Mouse (Mus musculus) liver, embryonic 14.5 days (tissue): ENCODE results near the gene Abt1. TPM values are rescaled to one million over a fixed set of nuclear protein-coding genes. Genes with fewer than 3 reads are reported as not detected.

ENCODE experiments used
- ATAC-seq: fragments of 200-750 bp; cut with Nextera tagmentation; 2 replicates; pipeline ENCODE4 v1.8.0; 2017; ENCODE audit warnings: moderate number of reproducible peaks, mild to moderate bottlenecking, moderate library complexity; ENCODE audit not compliant: insufficient read depth
- DNase-seq, 3 experiments: peaks; one replicate each; pipeline ENCODE4 v3.0.0-alpha.2; 2012 to 2013; ENCODE audit warnings: low read depth in 3 of 3, low spot score in 3 of 3
- H3K27ac ChIP-seq: fragments of 300-500 bp; sonication (generic); 2 replicates; pipeline ENCODE4 v1.5.1; 2014; ENCODE audit warnings: moderate library complexity, mild to moderate bottlenecking, control low read depth, inconsistent platforms
- H3K27me3 ChIP-seq: fragments of 300-500 bp; sonication (generic); 2 replicates; pipeline ENCODE4 v1.6.1; 2014; ENCODE audit warnings: mild to moderate bottlenecking, low read length, moderate library complexity; ENCODE audit not compliant: control insufficient read depth, insufficient read depth
- H3K36me3 ChIP-seq: fragments of 300-500 bp; sonication (generic); replicated peaks from 2 replicates; pipeline ENCODE4 v1.6.1; 2014; ENCODE audit warnings: low read depth; ENCODE audit not compliant: control insufficient read depth, insufficient read depth
- H3K4me1 ChIP-seq, 2 experiments: fragments of 200-500 bp in 1 of 2; fragments of 300-500 bp in 1 of 2; sonication (generic) in 1 of 2; replicated peaks; 2 replicates each; pipeline ENCODE4 v1.6.1; 2012 to 2014; ENCODE audit warnings: antibody characterized with exemption in 1 of 2, inconsistent platforms in 1 of 2, low read length in 1 of 2; ENCODE audit not compliant: control insufficient read depth in 2 of 2, insufficient read depth in 2 of 2
- H3K4me2 ChIP-seq: fragments of 300-500 bp; sonication (generic); 2 replicates; pipeline ENCODE4 v1.6.1; 2014; ENCODE audit warnings: low read depth, mild to moderate bottlenecking, control low read depth, moderate library complexity
- H3K4me3 ChIP-seq, 2 experiments: fragments of 200-500 bp in 1 of 2; fragments of 300-500 bp in 1 of 2; sonication (generic) in 1 of 2; 2 replicates each; pipeline ENCODE4 v1.5.1; 2012 to 2014; ENCODE audit warnings: low read depth in 2 of 2, low read length in 2 of 2, mild to moderate bottlenecking in 2 of 2, control low read depth in 1 of 2, inconsistent platforms in 1 of 2, moderate library complexity in 1 of 2; ENCODE audit not compliant: insufficient read depth in 1 of 2
- H3K9ac ChIP-seq: fragments of 300-500 bp; sonication (generic); replicated peaks from 2 replicates; pipeline ENCODE4 v1.6.1; 2014; ENCODE audit warnings: mild to moderate bottlenecking, control low read depth, moderate library complexity
- H3K9me3 ChIP-seq: fragments of 300-500 bp; sonication (generic); 2 replicates; pipeline ENCODE4 v1.6.1; 2016; ENCODE audit warnings: low read length, mixed read lengths; ENCODE audit not compliant: control insufficient read depth
- CTCF ChIP-seq: IDR thresholded peaks from 2 replicates; pipeline ENCODE4 v1.5.1; 2016; ENCODE audit warnings: antibody characterized with exemption, low read depth, control low read depth
- EP300 ChIP-seq: IDR thresholded peaks from 2 replicates; pipeline ENCODE4 v1.6.1; 2016; ENCODE audit warnings: antibody characterized with exemption, low read depth
- WGBS: fragments of 180-500 bp; shearing (Covaris S2); extraction: QIAGEN DNeasy Blood & Tissue Kit; methylation state at CpG from one replicate; pipeline ENCODE4 v1.1.7; 2014; ENCODE audit not compliant: insufficient replicate concordance; 5-methylcytosine and 5-hydroxymethylcytosine counted together
- polyA plus RNA-seq, 2 experiments: library from polyadenylated mRNA; depleted of rRNA in 1 of 2; stranded (reverse) in 1 of 2; unstranded in 1 of 2; fragments of >200 nt; fragmentation: Nextera tagmentation in 1 of 2; extraction: Ambion mirVana in 1 of 2; gene quantifications; 2 replicates each; pipeline versions ENCODE4 v1.2.1 to v1.2.3; 2012 to 2014

Abt1 gene
- 2.4 and 4.0 TPM in 2 replicates for polyA plus RNA-seq (2012; rRNA removed)
- 5.2 and 5.3 TPM in 2 replicates for polyA plus RNA-seq (2014; fragmentation: Nextera tagmentation; extraction: Ambion mirVana)

DNA sequence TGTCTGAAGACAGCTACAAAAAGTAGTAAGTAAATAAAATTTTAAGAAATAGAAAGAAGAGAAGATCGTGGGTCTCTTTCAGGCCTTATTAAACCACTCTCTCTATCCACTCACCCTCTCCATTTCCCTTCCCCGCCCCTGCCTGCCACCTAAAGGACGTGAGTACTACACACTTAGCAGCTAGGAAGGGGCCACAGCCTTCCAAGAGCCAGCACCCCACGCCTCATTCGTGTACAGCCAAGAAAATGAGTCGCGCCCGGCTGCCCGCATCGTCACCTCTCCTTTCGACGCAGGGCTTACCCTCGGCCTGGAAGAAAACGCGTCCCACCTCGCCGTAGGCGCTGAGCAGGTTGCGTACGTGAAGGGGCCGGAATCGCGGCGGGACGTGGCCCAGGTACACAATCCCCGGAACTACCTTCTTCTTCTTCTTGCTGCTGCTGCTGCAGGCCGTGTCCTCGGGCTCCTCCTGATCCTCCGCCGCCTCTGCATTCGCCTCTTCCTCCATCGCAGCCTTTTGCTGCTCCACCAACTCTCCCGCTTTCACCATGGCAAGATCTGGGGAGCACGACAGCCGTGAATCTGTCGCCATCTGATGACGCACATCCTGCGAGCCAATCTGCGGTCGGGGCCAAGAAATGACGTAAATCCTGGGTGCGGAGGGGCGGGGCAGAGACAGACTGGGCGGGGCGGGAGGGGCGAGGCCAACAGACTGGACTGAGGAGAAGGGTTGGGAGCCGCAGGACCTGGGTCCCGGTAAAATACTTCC is at the start of gene Abt1:
Gene Abt1, minus strand, starts transcription at position 581 of the 766 bp plus-strand sequence.
- Histone ChIP-seq H3K27me3 (no peaks in the 10 kb centered on the region), H3K4me1 (peaks cover 12 to 20% of the 10 kb centered on the region in 2 experiments), H3K36me3 (peaks cover 15% of the 10 kb centered on the region), H3K4me3 (peak within 1 kb of the TSS; percentile 83 to 87), H3K9ac (peak within 1 kb of the TSS; percentile 82), H3K9me3 (no peaks in the 10 kb centered on the region), H3K4me2 (peak within 1 kb of the TSS; percentile 73), H3K27ac (peak within 1 kb of the TSS; percentile 68)
- TF ChIP-seq EP300 (no peak), CTCF (0 out of 2 replicates have a peak, but pooled peaks have one; percentile 7)
- ATAC-seq, result peak; percentile 53
- DNase-seq, result peak; percentile 90 to 92 (median 90)
- under 1% methylated on average over 48 of the region's 48 CpGs for WGBS

DNA sequence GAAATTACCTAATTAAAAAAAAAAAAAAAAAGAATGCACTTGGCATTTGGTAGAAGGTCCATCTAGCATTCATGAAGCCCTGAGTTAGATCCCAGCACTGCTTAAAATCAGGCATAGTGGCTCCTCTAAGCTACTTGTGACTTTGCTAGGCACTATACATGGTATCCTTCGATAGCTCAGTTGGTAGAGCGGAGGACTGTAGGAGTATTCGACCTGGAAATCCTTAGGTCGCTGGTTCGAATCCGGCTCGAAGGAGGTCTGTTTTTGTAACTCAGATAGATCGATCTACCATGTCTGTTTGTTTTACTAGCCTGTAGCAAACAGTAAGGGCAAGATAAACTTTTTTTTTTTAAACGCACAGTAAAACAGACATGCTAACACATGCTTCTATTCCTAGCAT is 43.2 kb upstream of the Abt1 start:
- no peak overlapping the region for H3K9ac ChIP-seq
- ATAC-seq (peak; percentile 51), DNase-seq (peak; percentile 83 to 86 (median 86))
- TF ChIP-seq CTCF (no peak), EP300 (peak; percentile 43; the same call in 1 of the 2 replicates)
- H3K27ac ChIP-seq, result no peak overlapping the region
- peaks cover 4 to 16% of the 10 kb centered on the region in 2 experiments; a peak in 3 of 4 replicates for H3K4me1 ChIP-seq
- H3K4me3 ChIP-seq, result no peak overlapping the region
- under 1% methylated on average over 9 of the region's 9 CpGs for WGBS
- H3K9me3 ChIP-seq, result no peaks in the 10 kb centered on the region
- H3K27me3 ChIP-seq, result no peaks in the 10 kb centered on the region
- H3K4me2 ChIP-seq, result peak overlapping the region; percentile 79
- no peaks in the 10 kb centered on the region for H3K36me3 ChIP-seq

DNA sequence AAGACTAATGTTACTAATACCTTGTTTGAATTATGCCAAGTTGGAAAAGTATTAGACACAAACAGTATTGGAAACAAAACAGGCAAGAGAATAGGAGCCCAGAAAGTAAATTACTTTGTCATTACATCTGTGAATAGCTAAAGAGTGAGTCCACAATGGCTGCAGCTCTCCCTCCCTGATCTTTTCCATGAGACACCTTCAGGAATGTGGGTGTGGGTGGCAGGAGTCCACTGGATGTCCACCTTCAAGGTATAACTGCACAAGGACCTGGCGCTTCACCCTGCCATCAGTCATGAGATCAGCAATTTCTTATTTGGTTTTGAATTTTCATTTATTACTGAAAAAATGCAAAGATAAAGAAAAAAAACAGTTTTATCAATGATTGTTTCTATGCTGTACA is 42.6 kb upstream of the Abt1 start:
- Histone ChIP-seq H3K36me3 (no peaks in the 10 kb centered on the region), H3K4me1 (peaks cover 4 to 18% of the 10 kb centered on the region in 2 experiments; a peak in 3 of 4 replicates), H3K4me3 (peak overlapping the region in 1 of 2 experiments; percentile 66; a peak in 2 of 4 replicates), H3K9ac (peak overlapping the region; percentile 73; the same call in 1 of the 2 replicates), H3K27ac (no peak overlapping the region), H3K27me3 (no peaks in the 10 kb centered on the region), H3K4me2 (peak overlapping the region; percentile 79), H3K9me3 (no peaks in the 10 kb centered on the region)
- TF ChIP-seq EP300, result no peak
- no peak for TF ChIP-seq CTCF
- no peak for DNase-seq
- no peak for ATAC-seq
- 63% methylated on average over 1 of the region's 1 CpGs for WGBS

DNA sequence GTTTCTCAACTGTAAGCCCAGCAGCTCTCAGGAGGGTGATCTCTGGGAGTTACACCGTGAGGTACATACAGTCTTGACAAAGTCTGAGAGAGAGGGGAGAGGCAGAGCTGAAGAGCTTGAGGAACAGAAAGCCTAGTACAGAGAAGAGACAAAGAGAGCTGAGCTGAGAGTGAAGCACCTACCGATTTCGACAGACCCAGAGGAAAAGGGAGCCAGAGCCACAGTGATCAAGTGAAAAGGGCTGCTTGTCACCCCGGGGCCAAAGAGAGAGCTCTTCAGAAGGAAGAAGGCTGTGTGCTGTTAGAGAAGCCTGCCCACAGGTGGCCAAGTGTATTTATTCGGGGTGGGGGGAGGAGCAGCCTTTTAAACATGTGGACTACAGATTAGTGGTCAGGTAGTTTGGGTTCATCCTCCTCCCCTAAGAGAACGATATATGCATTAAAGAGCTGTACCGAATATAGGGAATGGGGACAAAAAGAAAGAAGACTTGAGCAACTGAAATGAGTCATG is 42.0 kb upstream of the Abt1 start, which contains the start of gene Btn1a1:
Gene Btn1a1, minus strand, starts transcription at position 302 of the 510 bp plus-strand sequence.
- TF ChIP-seq EP300 (no peak), CTCF (peak; percentile 56)
- H3K27ac ChIP-seq, result peak within 1 kb of the TSS; percentile 61
- H3K4me1 ChIP-seq, result peaks cover 5 to 20% of the 10 kb centered on the region in 2 experiments; a peak in 3 of 4 replicates
- H3K27me3 ChIP-seq, result no peaks in the 10 kb centered on the region
- peak within 1 kb of the TSS; percentile 73 for H3K9ac ChIP-seq
- peak within 1 kb of the TSS; percentile 79 for H3K4me2 ChIP-seq
- H3K9me3 ChIP-seq, result no peaks in the 10 kb centered on the region
- DNase-seq, result peak in 1 of 3 experiments; percentile 63
- H3K36me3 ChIP-seq, result no peaks in the 10 kb centered on the region
- peak within 1 kb of the TSS; percentile 66 to 89 for H3K4me3 ChIP-seq
- WGBS, result 0% methylated on average over 7 of the region's 7 CpGs
- peak; percentile 43 for ATAC-seq
